ENCODE assay signal across 31 mouse cellular contexts in genomic region chr13:57996536-57996935, GRCm38 (mm10).
A peak's percentile ranks its signal among the peaks of the same experiment; 100 is the strongest.
DNase-seq lines count a peak whose midpoint lies in the region; ATAC-seq lines count a peak whose summit lies in the region.
"Had no signal": no experiment of that assay in that cellular context is flagged by ENCODE, and none has a peak within 500 bp of the region (broad histone marks: within the 10 kb centered on the region; RNA-seq: fewer than 3 reads in every experiment).

No protein-coding gene starts in this region.

- WGBS in heart, embryonic 11.5 days (ENCODE audit: insufficient replicate concordance): 56% methylated on average over 11 of the region's 11 CpGs

- no peaks in the 10 kb centered on the region for H3K36me3 ChIP-seq in heart, embryonic 11.5 days (ENCODE audit: control insufficient read depth, insufficient read depth, low read length)
- H3K36me3 ChIP-seq: heart, embryonic 13.5 days; hindbrain, embryonic 10.5 days; kidney, embryonic 15.5 days; liver, embryonic 12.5 days; neural tube, embryonic 12.5 days had no signal

- DNase-seq in heart, postnatal 10 days: no peak
- peak; percentile 35 for DNase-seq in adrenal gland, postnatal 10 days
- DNase-seq in adrenal gland, postnatal 36 days: peak; percentile 55 to 56
- DNase-seq in mesoderm, embryonic 11.5 days (ENCODE audit: low read depth, low spot score): peak; percentile 49
- DNase-seq in natural killer cell, adult 2 months (ENCODE audit: low spot score in 2 of 2): no peak
- DNase-seq in kidney, postnatal 25 days: no peak
- DNase-seq: B cell, adult 2 months; cerebellum, adult 9-10 months; gastrocnemius, postnatal 14 days; heart, adult 11 months; heart, postnatal 14 days; kidney, adult 18-20 months; kidney, postnatal 36 days; left cerebral cortex, postnatal 4 days; liver, postnatal 0 days; right cerebral cortex, postnatal 4 days; thymus, adult 18-20 months; thymus, postnatal 25 days had no signal

- H3K27me3 ChIP-seq in heart, embryonic 11.5 days (ENCODE audit: control insufficient read depth, insufficient read depth, low read length): no peaks in the 10 kb centered on the region
- H3K27me3 ChIP-seq: forebrain, embryonic 13.5 days; neural tube, embryonic 12.5 days had no signal

- H3K4me1 ChIP-seq in heart, embryonic 11.5 days (ENCODE audit: control insufficient read depth, insufficient read depth, low read length): peaks cover 26% of the 10 kb centered on the region
- H3K4me1 ChIP-seq: forebrain, embryonic 13.5 days; hindbrain, embryonic 10.5 days had no signal

- H3K4me2 ChIP-seq in heart, embryonic 11.5 days: peak overlapping the region; percentile 27; the same call in 1 of the 2 replicates
- H3K4me2 ChIP-seq: forebrain, embryonic 13.5 days; heart, embryonic 13.5 days; kidney, embryonic 15.5 days; liver, embryonic 12.5 days; neural tube, embryonic 12.5 days had no signal

- no peak overlapping the region for H3K4me3 ChIP-seq in heart, embryonic 11.5 days (ENCODE audit: low read depth, low read length)
- H3K4me3 ChIP-seq: forebrain, embryonic 13.5 days; heart, embryonic 13.5 days; hindbrain, embryonic 10.5 days; kidney, embryonic 15.5 days; layer of hippocampus, adult 2 months; liver, embryonic 12.5 days; neural tube, embryonic 12.5 days had no signal

- intact Hi-C loops in heart, postnatal 10 days (cut with DNase I): no loop called here

- no peak overlapping the region for H3K27ac ChIP-seq in heart, embryonic 11.5 days (ENCODE audit: low read depth, low read length)
- H3K27ac ChIP-seq: forebrain, embryonic 13.5 days; heart, embryonic 13.5 days; hindbrain, embryonic 10.5 days; kidney, embryonic 15.5 days; layer of hippocampus, adult 2 months; liver, embryonic 12.5 days; macrophage; neural tube, embryonic 12.5 days; stomach, postnatal 0 days had no signal

- no peak overlapping the region for H3K9ac ChIP-seq in heart, embryonic 11.5 days (ENCODE audit: low read depth, low read length)
- H3K9ac ChIP-seq: forebrain, embryonic 13.5 days; heart, embryonic 13.5 days; kidney, embryonic 15.5 days; liver, embryonic 12.5 days; liver, postnatal 0 days; neural tube, embryonic 12.5 days had no signal

- H3K9me3 ChIP-seq in heart, embryonic 11.5 days (replicated peaks; ENCODE audit: control insufficient read depth, low read length): no peaks in the 10 kb centered on the region
- H3K9me3 ChIP-seq: forebrain, embryonic 13.5 days; heart, embryonic 13.5 days; hindbrain, embryonic 10.5 days; kidney, embryonic 15.5 days; liver, embryonic 12.5 days; neural tube, embryonic 12.5 days had no signal

- ATAC-seq in heart, embryonic 11.5 days (replicated peaks; ENCODE audit: insufficient number of reproducible peaks, low FRiP score, low TSS enrichment): no peak
- ATAC-seq: forebrain, embryonic 13.5 days; hindbrain, embryonic 16.5 days; liver, embryonic 12.5 days; liver, postnatal 0 days; lung, postnatal 0 days; midbrain, embryonic 16.5 days had no signal

Comparison
In these comparisons a context has a peak if more than half of its experiments do, and no peak if none do; other contexts are left out.
1. DNase-seq: peak in adrenal gland, postnatal 10 days (single experiment), adrenal gland, postnatal 36 days (2 of 2) and mesoderm, embryonic 11.5 days (single experiment); none in heart, postnatal 10 days (0 of 2), natural killer cell, adult 2 months (0 of 2) and kidney, postnatal 25 days (0 of 2).